Mouse (Mus musculus): ENCODE results near the gene Cyp2u1.

Gene Cyp2u1

DNA sequence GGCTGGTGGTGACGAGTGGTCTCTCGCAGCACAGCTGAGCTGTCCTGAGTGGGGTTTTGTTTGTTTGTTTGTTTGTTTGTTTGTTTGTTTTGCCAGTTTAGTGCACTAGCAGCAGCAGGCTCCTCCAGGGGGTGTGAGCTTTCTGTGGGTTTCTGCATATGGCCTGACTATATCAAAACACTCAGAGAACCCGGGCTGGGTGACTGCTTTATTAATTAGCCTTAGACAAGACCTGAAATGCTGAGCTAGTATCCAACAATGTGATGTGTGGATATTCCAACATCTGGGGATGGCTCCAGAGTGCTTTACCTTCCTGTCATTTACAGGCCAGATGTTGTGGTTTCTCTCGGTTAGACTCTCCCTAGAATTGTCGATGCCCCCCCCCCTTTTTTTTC lies 290 bp upstream of the Cyp2u1 start:
- no peak for DNase-seq

DNA sequence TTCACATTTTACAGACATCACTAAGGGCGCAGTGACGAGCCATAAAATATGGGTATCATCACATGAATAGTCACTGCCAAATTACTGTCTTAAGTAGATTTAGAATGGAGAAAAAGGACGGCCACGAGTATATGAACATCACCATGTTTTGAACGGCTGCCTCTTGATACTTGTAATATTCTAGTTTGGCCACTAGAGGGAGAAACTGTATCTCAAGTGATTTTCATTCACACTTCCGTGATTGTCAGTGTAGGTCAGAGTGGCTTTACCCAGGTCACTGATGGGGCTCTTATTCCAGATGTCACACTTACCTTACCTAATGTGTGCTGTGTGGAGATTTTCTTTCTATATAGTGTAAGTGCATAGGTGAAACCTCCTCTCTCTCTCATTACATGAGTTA lies 3.1 kb downstream of the Cyp2u1 start:
- no peak for DNase-seq

DNA sequence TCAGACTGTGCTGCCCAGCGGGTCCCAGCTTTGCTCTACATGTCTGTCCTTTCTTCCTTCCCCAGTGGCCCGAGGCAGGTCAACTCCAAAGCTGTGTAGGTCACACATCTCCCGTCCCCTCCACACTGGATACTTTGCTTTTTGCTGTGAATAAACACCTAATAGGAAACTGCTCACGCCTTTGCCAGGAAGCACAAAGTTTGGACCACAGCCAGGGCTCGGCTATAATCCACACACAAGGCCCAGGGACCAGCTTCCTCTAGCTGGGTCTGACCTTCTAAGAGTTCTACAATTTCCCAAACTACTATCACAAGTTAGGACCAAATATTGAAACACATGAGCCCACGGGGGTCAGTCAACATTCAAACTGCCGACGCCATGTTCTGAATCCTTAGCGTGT lies 3.9 kb downstream of the Cyp2u1 start:
- no peak for DNase-seq

DNA sequence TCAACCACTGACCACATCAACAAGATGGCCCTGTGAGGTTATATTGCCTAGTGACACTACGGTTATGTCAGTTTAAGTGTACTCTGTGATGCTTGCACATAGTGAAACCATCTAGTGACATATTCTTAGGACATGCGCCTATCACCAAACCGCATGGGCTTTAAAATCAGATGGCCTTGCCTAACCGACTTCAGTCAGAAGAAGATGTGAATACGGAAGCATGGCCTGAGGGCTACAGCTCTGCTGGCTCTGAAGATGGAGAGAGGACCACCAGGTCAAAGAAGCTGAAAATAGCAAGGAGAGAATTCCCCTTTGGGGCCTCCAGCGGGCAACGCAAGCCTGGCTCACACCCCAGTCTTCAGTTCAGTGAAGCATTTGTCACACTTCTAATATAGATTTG lies 6.1 kb downstream of the Cyp2u1 start:
- DNase-seq, result no peak

DNA sequence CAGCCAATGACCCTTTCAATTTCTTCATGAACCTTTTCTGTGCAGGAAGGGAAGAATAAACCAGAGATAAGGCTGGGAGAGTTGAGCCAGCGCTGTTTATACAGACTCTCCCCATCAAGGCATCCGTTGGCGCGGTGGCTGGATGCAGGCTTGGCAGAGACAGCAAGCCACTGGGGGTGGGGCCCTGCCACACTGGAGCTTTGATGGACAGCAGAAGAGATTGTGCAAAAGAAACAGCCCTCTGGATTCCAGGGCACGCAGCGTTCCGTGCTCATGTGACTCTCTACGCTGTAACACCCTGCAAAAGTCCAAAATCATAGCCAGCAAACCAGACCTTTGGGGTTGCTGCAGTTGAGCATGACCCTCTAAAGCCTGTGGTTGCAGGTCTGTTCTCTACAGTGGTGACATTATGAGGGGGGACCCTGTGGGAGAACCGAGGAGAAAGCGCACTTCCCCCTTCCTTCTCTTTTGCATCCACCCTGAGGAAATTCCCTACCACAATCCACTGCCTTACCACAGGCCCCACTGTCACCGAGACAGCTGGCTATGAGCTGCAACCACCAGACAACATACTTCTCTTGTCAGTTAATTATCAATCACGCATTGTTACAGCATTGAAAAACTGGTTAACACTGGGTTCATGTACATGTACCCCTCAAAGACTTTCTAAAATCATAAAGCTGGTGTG lies 7.4 kb downstream of the Cyp2u1 start:
- DNase-seq, result no peak

DNA sequence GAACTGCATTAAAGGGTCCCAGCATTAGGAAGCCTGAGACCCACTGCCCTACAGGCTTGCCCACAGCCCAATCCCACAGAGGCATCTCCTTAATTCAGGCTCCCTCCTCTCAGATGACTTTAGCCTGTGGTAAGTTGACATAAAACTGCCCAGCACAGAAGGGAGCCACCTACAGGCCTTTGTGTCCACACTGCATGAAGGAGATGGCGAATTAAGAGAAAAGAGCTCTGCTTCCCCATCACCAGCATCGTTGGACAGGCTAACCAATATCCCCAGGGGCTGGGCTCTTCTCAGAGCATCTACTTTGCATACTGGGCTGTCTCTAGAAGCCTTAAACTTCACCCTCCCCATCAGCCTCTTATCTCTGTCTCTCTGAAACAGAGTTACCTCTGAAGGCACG lies 8.5 kb downstream of the Cyp2u1 start:
- no peak for DNase-seq

DNA sequence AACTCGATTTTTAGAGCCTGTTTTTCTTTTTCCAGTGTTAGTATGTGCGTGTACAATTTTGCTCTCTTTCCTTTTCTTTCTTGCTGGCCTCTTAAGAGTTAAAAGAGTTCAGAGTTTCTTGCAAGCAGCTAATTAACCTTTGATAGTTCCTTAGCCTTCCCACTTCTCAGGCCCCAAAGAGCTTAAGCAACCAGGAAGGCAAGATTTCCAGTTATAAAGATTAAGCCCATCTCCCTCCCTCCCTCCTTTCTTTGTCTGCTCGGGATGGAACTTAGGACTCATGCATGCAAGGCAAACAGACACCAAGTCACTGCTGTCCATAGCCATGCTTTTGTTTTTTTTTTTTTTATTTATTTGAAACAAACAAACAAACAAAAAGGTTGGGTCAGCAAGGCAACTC lies 10.1 kb downstream of the Cyp2u1 start:
- no peak for DNase-seq

DNA sequence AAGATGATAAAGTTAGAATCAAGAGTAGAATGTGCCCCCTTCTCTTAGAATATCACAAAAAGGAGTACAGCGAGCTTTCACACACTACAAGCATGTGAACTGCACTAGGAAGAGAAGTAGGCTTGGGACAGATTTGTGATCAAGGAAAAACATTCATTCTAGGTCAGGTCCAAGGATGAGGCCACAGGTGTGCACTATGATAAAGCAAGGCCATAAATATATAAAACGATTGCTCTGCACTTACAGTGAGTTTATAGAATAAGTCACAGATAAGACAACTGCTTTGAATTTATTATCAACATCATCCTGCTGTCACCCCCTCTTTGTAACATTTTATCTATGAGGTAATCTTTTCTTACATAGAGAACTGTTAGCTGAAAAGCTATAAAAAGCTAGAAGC lies 10.7 kb downstream of the Cyp2u1 start:
- no peak for DNase-seq

DNA sequence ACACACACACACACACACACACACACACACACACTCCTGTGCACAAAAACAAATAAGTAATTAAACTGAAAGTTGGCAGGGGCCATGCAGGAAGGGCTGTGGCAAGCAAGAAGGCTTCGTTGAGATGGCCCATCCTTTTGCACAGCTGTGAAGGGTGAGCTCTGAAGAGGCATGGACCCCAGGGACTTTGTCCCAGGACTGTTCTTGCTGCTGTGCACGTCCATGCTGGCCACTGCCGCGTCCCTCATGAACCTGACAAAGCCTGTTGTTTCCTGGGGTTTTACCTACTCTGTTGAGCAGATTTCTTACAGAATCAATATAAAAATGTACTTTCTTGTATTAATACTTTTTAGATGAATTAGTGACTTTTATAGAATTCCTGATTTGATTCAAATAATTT lies 11.1 kb downstream of the Cyp2u1 start:
- DNase-seq, result no peak

DNA sequence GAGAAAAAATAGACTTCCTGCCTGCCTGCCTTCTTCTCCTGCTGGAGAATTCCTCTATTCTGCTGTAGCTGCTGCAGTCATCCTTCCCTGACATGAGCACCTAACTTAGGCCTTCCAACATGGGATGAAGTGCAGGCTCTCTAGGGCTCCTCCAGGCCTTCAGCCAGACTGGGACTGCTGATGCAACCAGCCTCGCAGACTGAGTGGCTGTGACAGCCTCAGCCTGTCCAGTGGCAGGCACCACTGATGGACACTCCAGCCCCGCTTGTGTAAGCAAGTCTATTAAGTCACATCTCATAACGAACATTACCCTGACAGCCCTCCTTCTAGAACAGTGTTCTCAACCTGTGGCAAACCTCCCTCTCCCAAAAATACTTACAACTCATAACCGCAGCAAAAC lies 28.9 kb downstream of the Cyp2u1 start:
- DNase-seq, result no peak

DNA sequence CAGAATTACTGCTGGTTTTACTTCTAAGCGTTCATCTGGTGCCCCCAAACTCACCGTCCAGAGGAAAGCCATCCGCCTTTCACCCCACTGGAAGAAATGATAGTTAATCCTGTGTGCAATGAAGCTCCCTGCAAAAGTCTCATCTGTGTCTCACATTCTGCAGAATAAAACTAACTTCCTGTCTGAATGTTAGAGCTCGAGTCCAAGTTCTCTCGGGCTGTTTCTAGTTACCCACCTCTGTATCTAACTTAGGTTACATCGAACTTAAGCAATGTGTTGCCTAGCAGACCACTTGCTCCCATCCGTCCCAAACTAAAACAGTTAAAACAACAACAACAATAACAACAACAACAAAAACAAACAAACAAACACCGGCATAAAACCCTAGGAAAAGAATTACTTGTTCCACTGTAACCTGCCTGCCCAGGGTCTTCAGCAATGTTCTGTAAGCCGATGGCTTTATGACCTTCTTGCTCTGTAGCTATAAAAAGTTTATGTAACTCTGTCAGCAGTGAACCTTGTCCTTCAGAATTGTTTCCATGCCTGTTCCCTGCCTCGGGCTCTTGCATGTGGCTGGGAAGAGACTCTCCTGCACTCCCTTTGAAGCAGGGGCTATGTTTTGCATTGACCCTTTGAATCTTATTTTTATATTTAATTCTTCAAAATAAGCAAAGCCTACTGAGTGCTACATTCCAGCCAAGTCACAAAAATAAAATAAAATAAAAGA lies 30.5 kb downstream of the Cyp2u1 start:
- DNase-seq, result peak; percentile 34

DNA sequence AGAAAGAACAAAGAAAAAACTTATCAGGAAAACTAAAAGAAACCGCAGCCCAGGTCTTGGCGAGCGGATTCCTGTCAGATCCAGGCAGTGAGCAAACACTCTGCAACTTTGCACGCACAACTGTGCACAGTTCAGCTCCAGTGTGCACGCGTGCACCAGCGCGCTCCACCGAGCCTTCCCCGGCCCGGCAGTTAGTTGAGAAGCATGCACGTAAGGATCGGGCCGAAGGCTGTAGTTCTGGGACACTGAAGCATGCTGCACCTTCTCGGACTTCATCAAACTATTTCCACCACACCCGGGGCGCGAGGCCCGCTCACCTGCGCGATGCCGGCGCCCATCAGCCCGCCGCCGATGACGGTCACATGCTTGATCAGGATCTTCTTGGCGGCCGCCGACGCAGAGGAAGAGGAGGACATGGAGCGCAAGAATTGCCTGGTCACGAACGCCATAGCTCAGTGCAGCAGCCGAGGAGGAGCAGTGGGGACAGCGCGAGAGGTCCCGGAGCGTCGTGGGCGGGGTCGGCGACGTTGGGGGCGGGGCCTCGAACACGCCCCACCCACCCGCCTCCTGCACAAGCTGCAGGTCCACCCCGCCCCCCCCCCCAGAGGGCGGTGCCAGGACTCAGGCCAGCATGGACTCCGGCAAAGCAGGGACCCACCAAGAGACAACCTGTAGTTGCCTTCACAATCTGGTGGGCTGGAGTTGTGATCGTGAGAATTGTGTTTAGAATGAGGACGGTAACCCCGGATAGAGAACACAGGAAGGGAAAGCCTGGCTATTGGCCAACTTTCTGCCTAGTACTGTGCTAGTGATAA lies 31.3 kb downstream of the Cyp2u1 start, which contains the start of gene Hadh:
Gene Hadh, minus strand, starts transcription at position 543 of the 815 bp plus-strand sequence.
- peak; percentile 90 for DNase-seq

DNA sequence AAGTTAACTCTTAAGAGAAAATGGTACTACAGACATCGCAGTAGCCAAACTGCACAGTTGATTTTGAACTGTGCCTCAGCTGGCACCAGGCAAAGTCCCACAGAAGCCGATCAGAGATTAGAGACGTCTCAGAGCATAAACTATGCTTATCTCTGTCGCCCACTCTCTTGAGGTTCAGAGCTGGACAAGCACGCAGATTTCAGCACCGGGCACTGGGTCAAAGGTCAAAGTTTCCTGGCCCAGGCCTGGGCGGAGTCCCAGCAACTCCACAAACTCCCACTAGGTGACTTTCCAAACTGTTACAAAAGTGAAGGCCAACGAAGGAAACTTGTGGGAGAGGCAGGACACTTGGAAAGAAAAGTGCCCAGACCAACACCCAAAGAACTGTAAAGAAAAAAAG lies 31.9 kb downstream of the Cyp2u1 start:
- peak; percentile 84 for DNase-seq

DNA sequence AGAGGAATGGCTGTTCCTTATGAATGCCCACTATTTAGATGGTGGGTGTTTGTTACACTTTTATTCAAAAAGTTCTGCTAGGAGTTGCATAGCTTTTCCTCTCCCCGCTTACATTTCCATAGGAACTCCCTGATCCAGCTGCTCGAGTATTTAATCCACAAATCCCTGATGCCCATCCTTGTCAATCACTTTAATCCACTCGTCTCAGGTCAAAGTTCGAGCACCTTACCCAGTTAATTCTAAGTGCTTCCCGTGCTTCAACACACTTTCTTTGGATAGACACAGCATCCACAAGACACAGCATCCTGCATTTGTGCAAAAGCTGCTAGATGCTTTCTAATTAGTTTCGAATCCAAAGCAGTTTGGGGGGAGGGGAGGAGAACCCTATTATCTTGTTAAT lies 32.6 kb downstream of the Cyp2u1 start:
- no peak for DNase-seq

DNA sequence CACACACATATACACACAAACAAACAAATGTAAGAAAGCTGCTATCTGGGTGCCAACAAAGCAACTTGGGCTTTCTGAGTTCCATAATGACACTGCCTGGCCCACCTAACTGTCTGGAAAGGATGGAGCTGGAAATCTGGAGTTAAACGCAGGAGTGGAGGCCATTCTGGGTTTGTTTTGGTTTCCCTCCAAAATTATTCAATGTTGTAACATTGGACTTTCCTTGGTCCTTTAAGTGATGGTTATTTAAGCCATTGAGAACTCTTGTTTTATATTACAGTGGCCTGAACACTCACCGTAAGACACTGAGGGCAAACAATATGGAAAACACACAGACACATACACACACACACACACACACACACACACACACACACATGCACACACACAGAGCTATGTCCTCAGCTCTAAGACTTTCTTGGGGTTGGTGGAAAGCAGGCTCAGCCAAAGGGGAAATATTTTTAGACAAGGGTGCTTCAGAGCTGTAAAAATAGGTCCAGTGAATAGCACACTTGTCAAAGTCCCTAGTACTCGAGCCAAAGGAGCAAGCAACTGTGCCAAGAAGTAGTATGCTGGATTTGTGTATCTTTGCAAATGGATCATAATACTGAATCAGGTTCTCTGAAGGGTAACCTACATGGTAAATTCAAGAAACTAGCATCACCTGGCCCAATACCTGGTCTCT lies 36.5 kb downstream of the Cyp2u1 start:
- DNase-seq, result no peak

DNA sequence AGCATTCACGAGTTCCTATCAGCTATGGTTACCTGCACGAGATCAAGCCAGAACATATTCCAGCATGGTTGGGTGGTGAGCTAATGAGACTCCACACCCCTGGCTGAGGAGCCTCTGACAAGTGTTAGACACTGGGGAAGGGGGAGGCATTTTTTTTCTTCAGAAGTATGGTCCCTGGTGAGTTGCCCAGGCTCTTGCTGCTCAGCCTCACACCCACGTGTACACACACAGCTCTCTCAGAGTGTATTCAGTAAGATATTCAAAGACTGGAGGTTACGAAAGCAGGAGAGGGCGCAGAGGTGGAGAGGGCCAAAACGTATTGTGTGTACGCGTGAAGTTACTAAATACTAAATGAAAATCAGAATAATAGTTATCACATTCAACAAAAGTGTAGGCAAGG lies 37.5 kb downstream of the Cyp2u1 start:
- no peak for DNase-seq

DNA sequence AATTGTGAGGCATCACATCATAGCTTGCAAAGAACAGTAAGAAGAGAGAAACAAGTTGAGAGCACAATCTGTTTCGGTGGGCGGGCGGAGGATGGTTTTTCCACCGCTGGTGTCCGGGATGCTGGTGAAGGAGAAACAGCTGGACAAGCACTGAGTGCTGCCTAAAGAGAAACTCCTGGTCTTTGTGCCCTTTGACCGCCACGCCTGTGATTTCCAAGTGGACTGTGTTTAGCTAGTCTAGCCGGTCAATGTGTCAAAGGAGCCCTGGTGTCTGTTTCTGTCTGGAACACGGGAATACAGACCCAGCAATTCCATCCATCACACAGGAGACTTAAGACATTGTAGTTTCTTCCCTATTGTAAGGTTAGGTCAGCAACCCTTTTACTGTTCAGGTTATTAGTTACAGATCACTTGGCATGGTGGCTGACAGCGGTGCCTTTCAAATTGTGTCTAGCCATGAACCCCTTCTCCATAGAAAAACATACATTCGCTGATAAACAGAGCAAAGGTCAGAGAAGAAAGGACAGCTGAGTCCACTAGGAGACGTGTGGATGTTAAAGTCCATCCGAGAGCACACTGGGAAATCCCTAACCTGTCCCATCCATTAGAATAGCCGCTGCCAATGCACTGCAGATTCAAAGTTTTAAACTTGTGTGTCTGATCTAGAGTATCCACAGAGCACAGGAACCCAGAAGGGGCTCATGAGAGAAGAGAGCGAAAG lies 39.1 kb downstream of the Cyp2u1 start:
- peak; percentile 69 for DNase-seq

DNA sequence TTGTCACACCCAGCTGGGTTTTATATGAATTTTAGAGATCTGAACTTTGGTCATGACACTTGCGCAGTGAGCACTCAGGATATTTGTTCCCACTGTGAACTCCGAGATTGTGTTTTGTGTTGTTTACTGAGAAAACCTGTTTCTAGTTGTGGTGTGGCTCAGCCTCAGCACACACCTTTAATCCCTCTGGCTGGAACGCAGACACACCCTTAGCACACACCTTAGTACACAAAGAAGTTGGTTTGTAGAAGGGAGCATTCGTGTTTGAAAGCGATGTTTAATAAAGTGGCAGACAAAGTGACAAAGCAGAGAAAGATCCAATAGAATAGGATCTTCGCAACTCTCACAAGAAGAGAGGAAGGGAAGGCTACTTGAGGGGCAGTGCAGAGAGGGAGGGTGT lies 42.6 kb downstream of the Cyp2u1 start:
- no peak for DNase-seq

DNA sequence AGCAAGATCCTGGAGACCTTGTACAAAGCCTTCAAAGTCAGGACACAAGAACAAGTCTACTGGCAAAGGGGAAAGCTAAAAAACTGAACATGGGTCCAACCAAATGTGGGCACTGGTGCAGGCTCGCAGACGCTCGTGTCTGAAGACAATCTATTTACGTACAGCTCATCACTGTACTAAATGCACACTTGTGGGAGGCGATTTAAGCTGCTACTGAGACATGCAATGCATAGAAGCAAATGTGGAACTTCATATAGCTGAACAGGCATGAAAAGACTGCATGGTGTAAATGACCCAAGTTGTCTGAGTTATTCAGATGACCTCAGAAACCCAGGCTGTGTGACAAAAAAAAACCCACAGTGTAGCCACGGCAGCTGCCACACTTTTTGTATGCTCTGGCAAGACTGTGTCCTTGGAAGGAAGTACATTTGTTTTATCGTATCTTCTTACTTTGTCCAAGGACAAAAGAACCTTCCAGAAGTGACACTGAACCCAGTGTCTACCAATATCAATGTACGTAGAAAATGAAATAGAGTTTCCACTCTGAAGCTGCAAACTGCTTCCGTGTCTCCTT lies 43.5 kb downstream of the Cyp2u1 start:
- no peak for DNase-seq

DNA sequence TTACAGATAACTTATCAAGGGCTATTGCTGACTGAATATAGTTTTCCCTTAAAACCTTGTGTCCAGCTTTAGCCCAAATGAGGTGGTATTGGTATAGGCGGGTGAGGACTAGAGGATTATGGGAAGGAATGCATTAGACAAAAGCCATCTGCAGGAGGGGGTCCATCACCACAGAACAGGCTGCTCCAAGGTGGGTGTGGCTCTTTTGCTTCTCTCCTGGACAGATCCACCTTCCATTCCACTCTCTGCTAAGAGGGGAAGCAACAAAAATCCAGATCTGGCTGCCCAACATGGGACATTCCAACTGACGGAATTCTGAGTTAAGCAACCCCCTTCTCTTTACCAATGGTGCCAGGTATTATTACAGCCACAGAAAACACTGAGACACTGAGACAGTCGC lies 44.1 kb downstream of the Cyp2u1 start:
- no peak for DNase-seq

DNA sequence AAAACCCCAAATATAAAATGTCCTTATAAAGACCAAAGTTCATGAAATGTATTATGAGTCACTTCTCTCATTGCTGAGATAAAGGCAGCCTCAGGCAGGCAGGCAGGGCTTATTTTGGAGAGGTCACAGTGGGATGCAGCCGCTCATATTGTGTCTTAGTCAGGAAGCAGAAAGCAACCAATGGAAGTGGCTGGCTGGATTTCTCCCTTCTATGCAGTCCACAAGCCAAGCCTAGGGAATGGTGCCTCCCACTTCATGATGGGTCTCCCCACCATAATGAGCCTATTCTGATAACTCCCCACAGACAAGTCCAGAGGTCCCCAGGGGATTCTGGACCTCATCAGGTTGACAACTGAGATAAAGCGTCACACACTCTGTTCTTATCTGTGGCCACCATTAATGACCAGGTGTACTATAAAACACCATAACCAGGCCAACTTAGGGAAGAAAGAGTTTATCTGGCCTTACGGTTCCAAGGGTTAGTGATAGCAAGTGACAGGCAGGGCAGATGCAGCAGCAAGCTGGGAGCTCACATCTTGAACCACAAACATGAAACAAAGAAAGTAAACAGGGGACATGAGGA lies 47.5 kb downstream of the Cyp2u1 start:
- no peak for DNase-seq

DNA sequence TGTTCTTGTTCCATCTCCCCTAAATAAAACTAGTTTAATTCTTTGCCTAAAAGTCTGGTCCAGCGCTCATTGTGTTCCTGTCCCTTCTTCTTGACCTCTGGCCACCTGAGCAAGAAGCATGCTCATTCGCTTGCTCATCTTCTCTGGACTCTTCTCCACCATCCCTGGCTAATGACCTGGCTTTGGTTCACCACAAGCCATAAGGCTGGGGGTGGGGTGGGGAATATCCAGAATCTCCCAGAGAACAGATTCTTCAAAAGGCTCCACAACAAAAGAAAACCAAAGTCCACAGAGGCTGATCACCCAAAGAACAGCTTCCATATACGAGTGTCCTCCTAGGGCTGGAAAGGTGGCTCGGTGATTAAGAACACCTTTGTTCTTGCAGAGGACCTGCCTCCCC lies 48.0 kb downstream of the Cyp2u1 start:
- DNase-seq, result no peak

All from kidney, adult 18-20 months (tissue).